Mouse (Mus musculus) heart, postnatal 0 days (tissue): ENCODE data around the gene Fbf1.

Source experiments
- CTCF ChIP-seq: IDR thresholded peaks from 2 replicates; pipeline ENCODE4 v1.5.1; 2016; ENCODE audit warnings: antibody characterized with exemption, control low read depth, low read depth
- EP300 ChIP-seq: IDR thresholded peaks from 2 replicates; pipeline ENCODE4 v1.6.1; 2016; ENCODE audit warnings: antibody characterized with exemption, low read depth

- TF ChIP-seq CTCF, result no peak
- TF ChIP-seq EP300, result no peak
Measured at GRCm38 (mm10) chr11:116100839-116101238, 67.1 kb downstream of the Fbf1 start.
